Mouse (Mus musculus) cerebellum, adult 2 months (tissue): Measurements from ENCODE around the gene Prmt2. TPM values are rescaled to one million over a fixed set of nuclear protein-coding genes. Genes with fewer than 3 reads are reported as not detected.

Source experiments
- DNase-seq, 2 experiments: peaks; one replicate each; pipeline ENCODE4 v3.0.0; 2021
- H3K27ac ChIP-seq: fragments of 200-500 bp; 2 replicates; pipeline ENCODE4 v1.5.1; 2012; ENCODE audit warnings: low read length, control low read depth, inconsistent platforms; ENCODE audit not compliant: insufficient read depth
- H3K27me3 ChIP-seq: fragments of 200-500 bp; 2 replicates; pipeline ENCODE4 v1.6.1; 2012; ENCODE audit warnings: inconsistent platforms, mild to moderate bottlenecking, low read length, moderate library complexity; ENCODE audit not compliant: control insufficient read depth, insufficient read depth
- H3K4me1 ChIP-seq: fragments of 200-500 bp; 2 replicates; pipeline ENCODE4 v1.6.1; 2011; ENCODE audit warnings: low read length; ENCODE audit not compliant: control insufficient read depth, insufficient read depth
- H3K4me3 ChIP-seq: fragments of 200-500 bp; replicated peaks from 2 replicates; pipeline ENCODE3; 2011; ENCODE audit warnings: mild to moderate bottlenecking, low read depth, low read length, control low read depth; ENCODE audit not compliant: insufficient read depth
- CTCF ChIP-seq: fragments of 200-500 bp; IDR thresholded peaks from 2 replicates; pipeline ENCODE4 v1.5.1; 2011; ENCODE audit warnings: low read depth, mild to moderate bottlenecking, control low read depth, low read length, moderate library complexity, borderline replicate concordance; ENCODE audit not compliant: insufficient read depth
- POLR2A ChIP-seq: fragments of 200-500 bp; IDR thresholded peaks from 2 replicates; pipeline ENCODE4 v1.6.1; 2011; ENCODE audit warnings: low read length, control low read depth, borderline replicate concordance; ENCODE audit not compliant: insufficient read depth
- WGBS: fragments of 180-500 bp; shearing (Covaris S2); methylation state at CpG from one replicate; pipeline ENCODE4 v1.1.7; 2018; 5-methylcytosine and 5-hydroxymethylcytosine counted together
- polyA plus RNA-seq: library from polyadenylated mRNA; depleted of rRNA; stranded (reverse); fragments of >200 nt; gene quantifications from 2 replicates; pipeline ENCODE4 v1.2.3, GENCODE M21; 2012

Gene Prmt2
- polyA plus RNA-seq, 1 experiment, result 81.4 TPM

GRCm38 (mm10) chr10:76259566-76260232, 22.0 kb upstream of the Prmt2 start:
- Histone ChIP-seq H3K27me3 (no peaks in the 10 kb centered on the region), H3K4me3 (no peak overlapping the region), H3K4me1 (no peaks in the 10 kb centered on the region; the same call in 1 of the 2 replicates), H3K27ac (no peak overlapping the region)
- DNase-seq, result no peak
- 70% methylated on average over 18 of the region's 18 CpGs for WGBS
- TF ChIP-seq CTCF (no peak), POLR2A (no peak)

GRCm38 (mm10) chr10:76257719-76258390, 20.2 kb upstream of the Prmt2 start:
- peak in 1 of 2 experiments; percentile 29 for DNase-seq
- no peak overlapping the region for H3K4me3 ChIP-seq
- H3K27ac ChIP-seq, result no peak overlapping the region
- H3K4me1 ChIP-seq, result no peaks in the 10 kb centered on the region; the same call in 1 of the 2 replicates
- TF ChIP-seq POLR2A (no peak), CTCF (no peak)
- no peaks in the 10 kb centered on the region for H3K27me3 ChIP-seq
- 65% methylated on average over 12 of the region's 12 CpGs for WGBS

GRCm38 (mm10) chr10:76257231-76257630, 19.6 kb upstream of the Prmt2 start:
- Histone ChIP-seq H3K4me3 (no peak overlapping the region), H3K27ac (no peak overlapping the region), H3K27me3 (no peaks in the 10 kb centered on the region), H3K4me1 (no peaks in the 10 kb centered on the region; the same call in 1 of the 2 replicates)
- TF ChIP-seq CTCF (no peak), POLR2A (no peak)
- WGBS, result 93% methylated on average over 7 of the region's 7 CpGs
- no peak for DNase-seq

- no peak for DNase-seq
- 33% methylated on average over 6 of the region's 6 CpGs for WGBS
- Histone ChIP-seq H3K4me1 (no peaks in the 10 kb centered on the region), H3K27ac (no peak overlapping the region), H3K4me3 (no peak overlapping the region), H3K27me3 (no peaks in the 10 kb centered on the region)
- TF ChIP-seq CTCF, result no peak
- TF ChIP-seq POLR2A, result no peak
These were observed 18.0 kb upstream of the Prmt2 start for GRCm38 (mm10) chr10:76255617-76256016.

- TF ChIP-seq CTCF (no peak), POLR2A (no peak)
- H3K27me3 ChIP-seq, result no peaks in the 10 kb centered on the region
- 8% methylated on average over 4 of the region's 4 CpGs for WGBS
- peak in 1 of 2 experiments; percentile 39 for DNase-seq
- peak within 1 kb of the TSS; percentile 38 for H3K4me3 ChIP-seq
- H3K27ac ChIP-seq, result peak within 1 kb of the TSS; percentile 48; the same call in 1 of the 2 replicates
- 0 out of 2 replicates have a peak, but pooled peaks cover 1% of the 10 kb centered on the region for H3K4me1 ChIP-seq
These were observed 15.9 kb upstream of the Prmt2 start, which contains the start of gene S100b for GRCm38 (mm10) chr10:76253536-76253935. Gene S100b (plus strand): TSS chr10:76253853.

GRCm38 (mm10) chr10:76253079-76253478, 15.4 kb upstream of the Prmt2 start:
- 97% methylated on average over 1 of the region's 1 CpGs for WGBS
- Histone ChIP-seq H3K27ac (no peak overlapping the region), H3K27me3 (no peaks in the 10 kb centered on the region), H3K4me3 (no peak overlapping the region), H3K4me1 (0 out of 2 replicates have a peak, but pooled peaks cover 4% of the 10 kb centered on the region)
- TF ChIP-seq CTCF (no peak), POLR2A (no peak)
- no peak for DNase-seq

- H3K27ac ChIP-seq, result no peak overlapping the region
- WGBS, result 48% methylated on average over 7 of the region's 7 CpGs
- DNase-seq, result no peak
- H3K4me3 ChIP-seq, result no peak overlapping the region
- H3K27me3 ChIP-seq, result no peaks in the 10 kb centered on the region
- 0 out of 2 replicates have a peak, but pooled peaks cover 4% of the 10 kb centered on the region for H3K4me1 ChIP-seq
- TF ChIP-seq POLR2A (no peak), CTCF (no peak)
These were observed 13.2 kb upstream of the Prmt2 start for GRCm38 (mm10) chr10:76250870-76251269.

GRCm38 (mm10) chr10:76248647-76248968, 10.9 kb upstream of the Prmt2 start:
- Histone ChIP-seq H3K4me3 (no peak overlapping the region), H3K4me1 (0 out of 2 replicates have a peak, but pooled peaks cover 4% of the 10 kb centered on the region), H3K27me3 (no peaks in the 10 kb centered on the region), H3K27ac (0 out of 2 replicates have a peak overlapping the region, but pooled peaks have one; percentile 28)
- DNase-seq, result peak in 1 of 2 experiments; percentile 25
- 20% methylated on average over 5 of the region's 5 CpGs for WGBS
- no peak for TF ChIP-seq CTCF
- TF ChIP-seq POLR2A, result no peak
